Mouse (Mus musculus): ENCODE measurements at regions not wholly inside any gene's neighbourhood (a gene's known extent, or its start where the extent isn't known, plus 50 kb on each side); places are given as distances from the start of the nearest gene placed in this dataset.

GRCm38 (mm10) chr4:71663397-71663796 lies 94.4 kb downstream of the Gm11232 start:
- ATAC-seq (replicated peaks; ENCODE audit: poor library complexity): no peak

- no peak for ATAC-seq (replicated peaks; ENCODE audit: poor library complexity)
Observed at GRCm38 (mm10) chr4:71640521-71640920, 117.2 kb downstream of the Gm11232 start.

DNA sequence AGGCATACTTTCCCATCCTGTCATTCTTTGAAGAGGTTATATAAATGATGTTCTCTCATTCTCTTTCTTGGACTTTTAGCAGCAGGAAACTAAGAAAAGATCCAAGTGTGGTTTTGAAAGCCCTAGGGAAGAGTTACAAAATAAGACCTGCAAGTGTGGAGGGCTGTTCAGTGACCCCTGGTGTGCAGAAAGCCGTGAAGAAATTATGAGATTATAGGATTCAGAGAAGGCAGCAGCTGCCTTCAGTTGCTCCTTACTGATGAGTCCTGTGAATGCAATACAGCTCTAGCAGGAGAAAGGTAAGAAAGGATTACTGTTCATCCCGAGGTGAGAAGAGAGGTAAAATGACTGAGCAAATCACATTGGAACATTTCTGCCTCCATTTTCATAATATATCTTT lies 130.7 kb downstream of the Gm11232 start:
- no peak for ATAC-seq (replicated peaks; ENCODE audit: poor library complexity)

DNA sequence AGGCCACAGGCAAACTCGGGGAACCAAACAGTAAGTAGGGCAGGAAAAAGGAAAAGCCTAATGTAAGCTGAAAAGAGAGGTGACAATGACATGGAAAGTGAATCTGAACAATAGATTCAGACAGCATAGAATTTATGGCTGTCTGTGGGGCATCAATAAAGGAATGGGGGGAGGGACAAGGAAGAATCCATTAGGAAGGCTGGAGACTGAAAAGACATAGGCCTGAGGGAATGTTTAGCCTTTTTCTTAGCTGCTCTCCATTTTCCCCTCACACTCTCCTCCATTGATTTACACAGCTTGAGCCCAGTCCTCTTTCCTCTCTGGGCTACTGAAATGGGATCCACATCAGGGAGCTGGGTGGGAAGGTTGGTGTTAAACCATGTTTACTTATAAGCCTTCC lies 131.1 kb downstream of the Gm11232 start:
- no peak for ATAC-seq (replicated peaks; ENCODE audit: poor library complexity)

GRCm38 (mm10) chr4:71624771-71625170 lies 133.0 kb downstream of the Gm11232 start:
- ATAC-seq (replicated peaks; ENCODE audit: poor library complexity): no peak

GRCm38 (mm10) chr4:71613720-71614119 lies 144.0 kb downstream of the Gm11232 start:
- no peak for ATAC-seq (replicated peaks; ENCODE audit: poor library complexity)

GRCm38 (mm10) chr4:71585880-71586279 lies 171.9 kb downstream of the Gm11232 start:
- no peak for ATAC-seq (replicated peaks; ENCODE audit: poor library complexity)

- ATAC-seq (replicated peaks; ENCODE audit: poor library complexity): no peak
Observed at GRCm38 (mm10) chr4:71560656-71561055, 197.1 kb downstream of the Gm11232 start.

DNA sequence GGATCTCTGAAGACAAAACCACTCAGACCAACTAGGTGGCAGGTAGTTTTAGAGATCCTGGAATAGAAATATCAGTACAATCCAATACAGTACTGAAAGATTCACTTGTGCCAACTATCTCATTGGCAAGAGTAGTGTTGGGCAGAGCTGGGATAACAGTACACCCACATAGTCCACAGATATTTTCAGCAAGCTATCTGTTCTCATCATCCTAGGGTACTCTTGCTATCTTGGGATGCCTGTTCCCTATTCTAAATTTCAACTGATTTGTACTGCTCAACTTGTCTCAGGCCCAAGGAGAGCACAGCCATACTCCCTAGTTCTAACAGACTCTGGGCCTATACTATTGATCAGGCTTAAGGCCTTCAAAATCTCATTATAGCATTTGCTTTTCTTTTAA lies 218.6 kb downstream of the Gm11232 start:
- ATAC-seq (replicated peaks; ENCODE audit: poor library complexity): no peak

DNA sequence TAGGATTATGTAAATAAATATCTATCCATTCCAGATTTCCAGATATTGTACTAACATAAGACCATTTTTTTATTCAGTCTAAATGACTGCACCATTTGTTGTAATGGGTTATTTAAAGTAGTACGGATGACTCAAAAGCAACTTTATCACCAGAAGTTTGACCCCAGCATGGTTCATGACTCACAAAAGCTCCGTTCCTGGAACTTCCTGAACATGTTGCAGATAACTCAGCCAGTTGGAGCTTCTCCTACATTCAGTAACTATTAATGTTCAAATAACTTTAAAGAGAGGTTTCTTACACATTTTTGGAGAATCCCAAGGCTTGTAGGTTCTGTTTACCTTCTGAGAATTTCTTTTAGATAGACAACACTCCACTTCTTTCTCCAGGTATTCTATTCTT lies 219.8 kb downstream of the Gm11232 start:
- ATAC-seq (replicated peaks; ENCODE audit: poor library complexity): no peak

- ATAC-seq (replicated peaks; ENCODE audit: poor library complexity): no peak
Observed at GRCm38 (mm10) chr4:71524255-71524970, 233.4 kb downstream of the Gm11232 start.

GRCm38 (mm10) chr4:71520751-71521150 lies 237.0 kb downstream of the Gm11232 start:
- no peak for ATAC-seq (replicated peaks; ENCODE audit: poor library complexity)

DNA sequence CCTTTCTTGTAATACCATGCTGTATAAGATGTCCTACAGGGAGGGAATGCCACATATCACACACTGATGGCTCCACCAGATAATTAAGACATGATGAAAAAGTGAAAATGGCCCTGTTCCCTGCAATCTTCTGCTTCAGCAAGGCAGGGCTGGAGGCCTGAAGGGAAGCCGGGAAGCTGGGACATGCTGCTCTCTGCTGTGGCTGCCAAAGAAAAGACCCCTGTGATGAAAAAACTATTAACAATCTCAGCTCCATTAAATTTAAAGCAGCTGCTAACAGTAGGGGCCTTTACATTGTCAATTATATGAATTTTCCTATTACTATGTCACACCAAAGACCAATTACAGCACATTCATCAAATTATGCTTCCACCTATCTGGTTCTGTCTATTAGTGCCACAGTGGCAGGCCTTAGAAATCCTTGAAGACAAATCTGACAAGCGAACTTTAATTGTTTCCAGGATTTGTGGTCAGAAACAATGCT lies 239.8 kb downstream of the Gm11232 start:
- no peak for ATAC-seq (replicated peaks; ENCODE audit: poor library complexity)

GRCm38 (mm10) chr4:71506911-71507310 lies 250.9 kb downstream of the Gm11232 start:
- ATAC-seq (replicated peaks; ENCODE audit: poor library complexity): no peak

- ATAC-seq (replicated peaks; ENCODE audit: poor library complexity): peak; percentile 64
Observed at GRCm38 (mm10) chr4:71489788-71490187, 268.0 kb downstream of the Gm11232 start.

GRCm38 (mm10) chr4:71488663-71489161 lies 269.1 kb downstream of the Gm11232 start:
- ATAC-seq (replicated peaks; ENCODE audit: poor library complexity): peak; percentile 99

- ATAC-seq (replicated peaks; ENCODE audit: poor library complexity): no peak
Observed at GRCm38 (mm10) chr4:71488059-71488458, 269.7 kb downstream of the Gm11232 start.

GRCm38 (mm10) chr4:71480960-71481359 lies 276.8 kb downstream of the Gm11232 start:
- peak; percentile 74 for ATAC-seq (replicated peaks; ENCODE audit: poor library complexity)

- ATAC-seq (replicated peaks; ENCODE audit: poor library complexity): no peak
Observed at GRCm38 (mm10) chr4:71470580-71470979, 287.2 kb downstream of the Gm11232 start.

- no peak for ATAC-seq (replicated peaks; ENCODE audit: poor library complexity)
Observed at GRCm38 (mm10) chr4:71454811-71455210, 303.0 kb downstream of the Gm11232 start.

DNA sequence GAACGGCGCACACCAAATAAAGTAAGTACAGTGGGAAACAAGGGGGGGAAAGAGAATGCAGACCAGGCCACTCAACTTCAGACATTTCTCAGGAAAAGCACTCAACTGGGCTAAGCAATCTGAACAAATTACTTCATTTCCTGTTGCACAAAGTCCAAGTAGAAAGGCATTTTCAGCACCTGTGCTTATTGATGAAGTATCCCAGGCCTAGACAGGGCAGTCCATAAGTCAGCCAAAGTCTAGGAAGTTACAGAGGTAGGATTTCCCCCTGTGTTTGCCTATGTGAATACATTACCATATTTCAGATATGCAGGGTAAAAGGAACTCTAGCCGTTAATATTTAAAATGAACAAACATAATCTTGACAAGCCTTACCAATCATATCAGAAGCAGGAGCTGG lies 304.3 kb downstream of the Gm11232 start:
- ATAC-seq (replicated peaks; ENCODE audit: poor library complexity): no peak

DNA sequence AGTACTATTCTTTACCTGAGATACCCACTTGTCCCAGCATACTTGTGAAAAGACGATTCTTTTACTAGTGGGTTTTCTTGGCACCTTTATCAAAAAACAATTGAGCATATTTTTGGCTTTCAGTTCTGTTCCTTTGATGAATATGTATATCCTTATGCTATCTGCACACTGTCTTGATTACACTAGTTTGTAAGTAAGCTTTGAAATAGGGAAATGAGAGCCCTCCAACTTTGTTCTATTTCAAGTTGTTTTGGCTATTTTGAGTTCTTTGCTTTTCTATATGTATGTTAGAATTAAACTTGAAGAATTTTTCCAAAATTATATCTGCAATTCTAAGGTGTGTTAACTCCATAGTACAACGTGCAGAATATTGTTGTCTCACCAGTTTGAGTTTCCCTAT lies 311.3 kb downstream of the Gm11232 start:
- ATAC-seq (replicated peaks; ENCODE audit: poor library complexity): no peak
